Mouse (Mus musculus): ENCODE data around the gene Zfp64. TPM values are rescaled to one million over a fixed set of nuclear protein-coding genes. Genes with fewer than 3 reads are reported as not detected.

Gene Zfp64
- polyA plus RNA-seq, 1 experiment from 2014 or later: 46.0 TPM

DNA sequence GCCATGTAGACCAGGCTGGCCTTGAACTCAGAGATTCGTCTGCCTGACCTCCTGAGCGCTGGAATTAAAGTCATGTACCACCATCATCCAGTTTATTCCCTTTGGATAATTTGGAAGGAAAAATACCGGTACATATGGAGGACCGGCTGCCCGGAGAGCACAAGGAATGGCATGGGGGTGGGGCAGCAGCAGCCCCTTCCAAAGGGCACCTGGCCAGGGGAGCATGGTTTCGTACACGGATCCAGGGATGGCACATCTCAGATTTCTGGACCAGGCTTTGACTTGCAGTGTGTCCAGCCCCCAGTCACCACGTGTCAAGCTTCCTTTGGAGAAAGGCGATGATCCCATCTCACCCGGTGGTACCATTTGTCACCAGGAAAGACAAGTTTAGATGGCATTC, 78.8 kb downstream of the Zfp64 start:
- 93% methylated on average over 10 of the region's 10 CpGs for WGBS
- Histone ChIP-seq H3K4me1 (ENCODE audit: control insufficient read depth, insufficient read depth, low read length) (peaks cover 7% of the 10 kb centered on the region; the same call in 1 of the 2 replicates), H3K9me3 (replicated peaks; ENCODE audit: control insufficient read depth, low read length, poor library complexity, severe bottlenecking) (no peaks in the 10 kb centered on the region), H3K9ac (ENCODE audit: low read depth, low read length) (no peak overlapping the region), H3K27ac (ENCODE audit: low read length) (no peak overlapping the region), H3K27me3 (ENCODE audit: control insufficient read depth, insufficient read depth, low read depth, low read length) (no peaks in the 10 kb centered on the region), H3K36me3 (ENCODE audit: control insufficient read depth, insufficient read depth, low read length) (no peaks in the 10 kb centered on the region), H3K4me3 (ENCODE audit: low read depth, low read length) (no peak overlapping the region), H3K4me2 (ENCODE audit: low read length) (no peak overlapping the region)
- no peak for ATAC-seq

DNA sequence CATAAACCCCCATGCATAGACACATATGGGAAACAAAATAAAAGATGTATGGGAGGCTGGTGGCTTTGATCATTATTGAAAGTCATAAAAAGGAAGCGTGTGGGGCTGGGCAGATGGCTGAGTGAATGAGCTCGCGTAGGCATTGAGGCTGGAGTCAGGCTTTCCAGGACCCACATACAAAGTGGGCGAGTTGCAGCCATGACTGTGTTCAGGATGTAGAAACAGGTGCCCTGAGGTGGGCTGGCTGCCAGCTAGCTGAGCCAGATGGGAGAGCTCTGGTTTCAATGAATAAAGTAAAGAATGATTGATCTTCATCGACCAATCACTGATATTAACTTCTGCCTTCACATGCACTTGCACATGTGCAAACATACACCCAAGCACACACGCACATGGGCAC, 80.9 kb downstream of the Zfp64 start:
- Histone ChIP-seq H3K36me3 (ENCODE audit: control insufficient read depth, insufficient read depth, low read length) (no peaks in the 10 kb centered on the region), H3K4me2 (ENCODE audit: low read length) (no peak overlapping the region), H3K4me1 (ENCODE audit: control insufficient read depth, insufficient read depth, low read length) (peaks cover 7% of the 10 kb centered on the region; the same call in 1 of the 2 replicates), H3K27me3 (ENCODE audit: control insufficient read depth, insufficient read depth, low read depth, low read length) (no peaks in the 10 kb centered on the region), H3K4me3 (ENCODE audit: low read depth, low read length) (no peak overlapping the region), H3K9ac (ENCODE audit: low read depth, low read length) (no peak overlapping the region), H3K27ac (ENCODE audit: low read length) (no peak overlapping the region), H3K9me3 (replicated peaks; ENCODE audit: control insufficient read depth, low read length, poor library complexity, severe bottlenecking) (no peaks in the 10 kb centered on the region)
- no peak for ATAC-seq
- 86% methylated on average over 6 of the region's 6 CpGs for WGBS

DNA sequence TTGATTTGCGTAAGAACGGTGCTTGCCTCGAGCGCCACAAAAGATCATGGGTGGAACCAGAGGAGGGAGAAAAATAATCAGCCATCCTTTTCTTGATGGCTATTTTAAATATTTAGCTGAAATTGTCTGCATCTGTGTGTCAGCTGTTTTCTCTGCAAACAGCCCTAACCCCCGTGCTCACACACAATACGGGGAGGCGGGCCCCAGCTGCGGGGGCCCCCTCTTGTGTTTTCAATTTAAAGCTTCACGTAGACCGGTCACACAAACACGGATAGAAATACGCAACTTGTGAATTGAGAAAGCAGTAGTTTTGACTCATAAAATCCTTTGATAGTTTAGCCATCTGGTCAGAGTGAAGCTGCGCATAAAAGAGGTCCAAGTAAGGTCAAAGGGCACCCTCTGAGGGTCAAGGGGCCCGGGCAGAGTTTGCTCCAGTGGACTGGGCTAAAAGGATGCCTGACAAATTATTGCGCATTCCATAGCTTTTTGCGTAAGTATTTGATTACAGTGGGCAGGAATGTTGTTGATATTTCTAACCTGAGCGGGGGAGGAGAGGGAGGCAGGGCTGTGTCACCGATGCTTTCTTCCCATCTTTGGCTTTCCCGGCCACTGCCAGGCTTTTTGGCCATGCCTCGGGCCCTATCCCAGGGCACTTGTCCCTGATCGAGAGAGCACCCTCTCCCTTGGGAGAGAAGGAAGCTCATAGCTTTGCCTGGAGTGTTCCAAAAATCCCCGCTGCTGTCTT, 83.4 kb downstream of the Zfp64 start:
- Histone ChIP-seq H3K9ac (ENCODE audit: low read depth, low read length) (peak overlapping the region; percentile 35; the same call in 1 of the 2 replicates), H3K9me3 (replicated peaks; ENCODE audit: control insufficient read depth, low read length, poor library complexity, severe bottlenecking) (no peaks in the 10 kb centered on the region), H3K4me3 (ENCODE audit: low read depth, low read length) (no peak overlapping the region), H3K27me3 (ENCODE audit: control insufficient read depth, insufficient read depth, low read depth, low read length) (no peaks in the 10 kb centered on the region), H3K27ac (ENCODE audit: low read length) (no peak overlapping the region), H3K4me2 (ENCODE audit: low read length) (peak overlapping the region; percentile 43), H3K4me1 (ENCODE audit: control insufficient read depth, insufficient read depth, low read length) (peaks cover 7% of the 10 kb centered on the region; the same call in 1 of the 2 replicates), H3K36me3 (ENCODE audit: control insufficient read depth, insufficient read depth, low read length) (no peaks in the 10 kb centered on the region)
- WGBS: 14% methylated on average over 22 of the region's 22 CpGs
- no peak for ATAC-seq

DNA sequence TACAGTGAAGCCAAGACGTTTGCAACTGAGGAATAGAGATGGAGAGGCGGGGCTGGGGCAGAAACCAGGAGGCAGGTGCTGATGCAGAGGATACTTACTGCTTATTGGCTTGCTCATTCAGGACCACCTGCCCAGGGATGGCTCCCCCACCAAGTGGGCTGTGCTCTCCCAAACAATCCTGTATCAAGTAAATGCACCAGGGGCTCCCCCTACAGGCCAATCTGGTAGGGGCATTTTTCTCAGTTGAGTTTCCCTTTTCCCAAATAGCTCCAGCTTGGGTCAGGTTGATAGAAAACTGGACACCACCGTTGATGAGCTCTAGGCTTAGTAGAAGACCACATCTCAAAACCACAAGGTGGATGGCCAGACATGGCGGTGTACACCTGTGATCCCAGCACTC, 84.9 kb downstream of the Zfp64 start:
- ATAC-seq: no peak
- Histone ChIP-seq H3K36me3 (ENCODE audit: control insufficient read depth, insufficient read depth, low read length) (no peaks in the 10 kb centered on the region), H3K4me3 (ENCODE audit: low read depth, low read length) (no peak overlapping the region), H3K27ac (ENCODE audit: low read length) (no peak overlapping the region), H3K27me3 (ENCODE audit: control insufficient read depth, insufficient read depth, low read depth, low read length) (no peaks in the 10 kb centered on the region), H3K4me1 (ENCODE audit: control insufficient read depth, insufficient read depth, low read length) (peaks cover 7% of the 10 kb centered on the region; the same call in 1 of the 2 replicates), H3K4me2 (ENCODE audit: low read length) (no peak overlapping the region), H3K9me3 (replicated peaks; ENCODE audit: control insufficient read depth, low read length, poor library complexity, severe bottlenecking) (no peaks in the 10 kb centered on the region), H3K9ac (ENCODE audit: low read depth, low read length) (no peak overlapping the region)
- WGBS: 67% methylated on average over 4 of the region's 4 CpGs

DNA sequence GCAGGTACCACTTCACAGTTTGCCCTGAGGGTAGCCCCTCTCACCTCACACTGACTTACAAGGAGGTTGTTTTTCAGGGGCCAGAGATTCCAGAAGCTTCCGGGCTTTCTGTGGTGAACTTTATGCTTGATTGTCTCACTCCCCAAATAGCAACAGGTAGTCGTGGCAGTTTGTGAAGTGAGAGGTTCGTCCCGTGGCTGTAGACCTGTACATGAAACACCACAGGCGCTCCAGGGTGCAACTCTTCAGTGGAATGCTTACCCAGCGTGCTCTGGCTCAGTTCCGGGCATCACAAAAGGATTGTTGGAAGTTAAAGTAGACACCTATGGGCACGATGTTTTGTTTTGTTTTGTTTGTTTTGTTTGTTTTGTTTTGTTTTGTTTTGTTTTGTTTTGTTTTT, 88.4 kb downstream of the Zfp64 start:
- Histone ChIP-seq H3K27me3 (ENCODE audit: control insufficient read depth, insufficient read depth, low read depth, low read length) (no peaks in the 10 kb centered on the region), H3K4me3 (ENCODE audit: low read depth, low read length) (no peak overlapping the region), H3K27ac (ENCODE audit: low read length) (no peak overlapping the region), H3K4me1 (ENCODE audit: control insufficient read depth, insufficient read depth, low read length) (no peaks in the 10 kb centered on the region), H3K4me2 (ENCODE audit: low read length) (no peak overlapping the region), H3K36me3 (ENCODE audit: control insufficient read depth, insufficient read depth, low read length) (no peaks in the 10 kb centered on the region), H3K9me3 (replicated peaks; ENCODE audit: control insufficient read depth, low read length, poor library complexity, severe bottlenecking) (no peaks in the 10 kb centered on the region), H3K9ac (ENCODE audit: low read depth, low read length) (no peak overlapping the region)
- 88% methylated on average over 8 of the region's 8 CpGs for WGBS
- no peak for ATAC-seq

DNA sequence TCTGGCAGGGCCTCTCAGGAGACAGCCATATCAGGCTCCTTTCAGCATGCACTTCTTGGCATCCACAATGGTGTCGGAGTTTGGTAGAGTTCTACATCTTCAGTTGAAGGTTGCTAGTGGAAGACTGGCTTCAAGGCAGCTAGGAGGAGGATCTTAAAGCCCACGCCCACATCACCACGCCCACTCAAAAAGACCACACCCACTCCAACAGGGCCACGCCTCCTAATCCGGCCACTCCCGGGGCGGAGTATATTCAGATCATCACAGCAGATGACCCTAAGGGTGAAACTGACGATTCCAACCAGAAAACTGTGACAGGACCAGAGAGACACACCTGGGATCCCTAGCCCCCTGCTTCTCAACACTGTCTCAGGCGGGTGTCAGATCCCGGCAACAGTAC, 89.0 kb downstream of the Zfp64 start:
- no peak overlapping the region for H3K4me3 ChIP-seq (ENCODE audit: low read depth, low read length)
- no peaks in the 10 kb centered on the region for H3K36me3 ChIP-seq (ENCODE audit: control insufficient read depth, insufficient read depth, low read length)
- WGBS: 80% methylated on average over 10 of the region's 10 CpGs
- H3K4me1 ChIP-seq (ENCODE audit: control insufficient read depth, insufficient read depth, low read length): no peaks in the 10 kb centered on the region
- ATAC-seq: no peak
- no peaks in the 10 kb centered on the region for H3K27me3 ChIP-seq (ENCODE audit: control insufficient read depth, insufficient read depth, low read depth, low read length)
- no peaks in the 10 kb centered on the region for H3K9me3 ChIP-seq (replicated peaks; ENCODE audit: control insufficient read depth, low read length, poor library complexity, severe bottlenecking)
- no peak overlapping the region for H3K27ac ChIP-seq (ENCODE audit: low read length)
- no peak overlapping the region for H3K9ac ChIP-seq (ENCODE audit: low read depth, low read length)
- H3K4me2 ChIP-seq (ENCODE audit: low read length): no peak overlapping the region

DNA sequence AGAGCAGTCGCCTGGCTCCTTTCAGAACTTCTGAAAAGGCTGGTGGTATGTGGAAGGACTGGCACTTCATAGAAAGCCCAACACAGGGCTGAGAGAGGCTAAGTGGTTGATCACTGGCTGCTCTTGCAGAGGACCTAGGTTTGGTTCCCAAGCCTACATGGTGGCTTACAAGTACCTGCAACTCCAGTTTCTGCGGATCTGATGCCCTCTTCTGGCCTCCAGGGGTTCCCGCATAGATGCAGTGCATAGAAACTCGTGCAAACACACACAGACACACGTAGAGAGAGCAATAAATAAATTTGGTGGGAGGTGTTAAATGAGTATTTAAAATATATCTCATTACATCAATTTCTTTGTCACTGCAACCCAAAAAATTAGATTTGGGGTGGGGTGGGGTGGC, 90.5 kb downstream of the Zfp64 start:
- Histone ChIP-seq H3K4me3 (ENCODE audit: low read depth, low read length) (no peak overlapping the region), H3K4me2 (ENCODE audit: low read length) (no peak overlapping the region), H3K27ac (ENCODE audit: low read length) (no peak overlapping the region), H3K36me3 (ENCODE audit: control insufficient read depth, insufficient read depth, low read length) (no peaks in the 10 kb centered on the region), H3K9ac (ENCODE audit: low read depth, low read length) (no peak overlapping the region), H3K9me3 (replicated peaks; ENCODE audit: control insufficient read depth, low read length, poor library complexity, severe bottlenecking) (no peaks in the 10 kb centered on the region), H3K27me3 (ENCODE audit: control insufficient read depth, insufficient read depth, low read depth, low read length) (no peaks in the 10 kb centered on the region), H3K4me1 (ENCODE audit: control insufficient read depth, insufficient read depth, low read length) (peaks cover 8% of the 10 kb centered on the region)
- no peak for ATAC-seq
- 87% methylated on average over 5 of the region's 5 CpGs for WGBS

DNA sequence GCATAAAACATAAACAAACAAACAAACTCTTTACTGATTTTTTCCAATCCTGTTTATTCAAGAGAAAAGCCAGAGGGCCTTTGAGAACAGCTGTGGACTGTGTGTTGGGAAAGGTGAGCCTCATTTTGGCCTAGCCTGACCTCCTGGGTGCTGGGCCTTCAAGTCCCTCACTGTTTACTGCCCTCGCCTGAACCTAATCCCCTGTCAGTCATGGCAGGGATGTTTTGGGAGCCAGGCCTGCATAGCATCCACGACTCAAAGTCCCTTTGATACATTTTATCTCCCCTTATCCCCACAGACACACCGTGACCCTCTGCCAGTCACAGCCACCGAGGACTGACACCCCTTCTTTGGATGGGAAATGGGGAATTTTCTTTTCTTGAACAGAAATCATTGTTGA, 92.7 kb downstream of the Zfp64 start:
- Histone ChIP-seq H3K4me2 (ENCODE audit: low read length) (no peak overlapping the region), H3K4me1 (ENCODE audit: control insufficient read depth, insufficient read depth, low read length) (peaks cover 9% of the 10 kb centered on the region), H3K36me3 (ENCODE audit: control insufficient read depth, insufficient read depth, low read length) (no peaks in the 10 kb centered on the region), H3K27me3 (ENCODE audit: control insufficient read depth, insufficient read depth, low read depth, low read length) (no peaks in the 10 kb centered on the region), H3K4me3 (ENCODE audit: low read depth, low read length) (no peak overlapping the region), H3K9me3 (replicated peaks; ENCODE audit: control insufficient read depth, low read length, poor library complexity, severe bottlenecking) (no peaks in the 10 kb centered on the region), H3K27ac (ENCODE audit: low read length) (no peak overlapping the region), H3K9ac (ENCODE audit: low read depth, low read length) (no peak overlapping the region)
- no peak for ATAC-seq
- WGBS: 15% methylated on average over 4 of the region's 4 CpGs

DNA sequence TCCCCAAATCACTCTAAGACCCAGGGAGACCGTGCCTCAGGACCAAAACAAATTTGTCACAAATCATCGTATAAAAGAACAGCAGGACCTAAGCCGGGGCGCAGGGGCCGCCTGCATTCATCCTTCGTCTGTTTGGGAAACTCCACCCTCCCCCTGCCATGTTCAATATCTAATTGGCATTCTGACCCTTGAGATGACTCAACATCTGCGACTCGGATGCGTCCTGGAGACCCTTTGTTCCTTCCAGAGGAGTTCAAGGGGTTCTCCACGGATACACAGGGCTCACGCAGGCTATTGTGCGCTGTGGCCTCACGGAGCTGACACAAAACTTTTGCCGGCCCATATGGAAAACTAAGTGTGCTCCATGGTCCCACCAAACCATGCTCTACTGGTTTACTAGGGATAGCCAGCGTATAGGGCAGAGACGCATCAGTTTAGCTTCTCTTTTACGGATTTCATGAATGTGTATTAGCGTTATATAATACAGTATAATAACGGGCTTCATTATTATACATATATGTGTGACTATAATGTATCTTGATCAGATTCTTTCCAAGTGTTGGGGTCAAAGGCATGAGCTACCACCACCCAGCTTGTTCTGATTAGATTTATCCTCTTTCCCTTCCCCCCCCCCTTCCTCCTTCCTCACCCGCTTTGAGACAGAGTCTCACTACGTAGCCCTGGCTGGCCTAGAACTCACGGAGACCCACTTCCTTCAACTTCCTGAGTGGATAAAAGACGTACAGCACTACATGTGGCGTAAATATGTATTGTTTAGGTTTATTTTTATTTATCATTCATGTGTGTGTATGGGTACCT, 94.3 kb downstream of the Zfp64 start:
- Histone ChIP-seq H3K4me3 (ENCODE audit: low read depth, low read length) (no peak overlapping the region), H3K4me1 (ENCODE audit: control insufficient read depth, insufficient read depth, low read length) (peaks cover 9% of the 10 kb centered on the region), H3K9ac (ENCODE audit: low read depth, low read length) (no peak overlapping the region), H3K36me3 (ENCODE audit: control insufficient read depth, insufficient read depth, low read length) (no peaks in the 10 kb centered on the region), H3K27me3 (ENCODE audit: control insufficient read depth, insufficient read depth, low read depth, low read length) (0 out of 2 replicates have a peak, but pooled peaks cover 2% of the 10 kb centered on the region), H3K9me3 (replicated peaks; ENCODE audit: control insufficient read depth, low read length, poor library complexity, severe bottlenecking) (no peaks in the 10 kb centered on the region), H3K27ac (ENCODE audit: low read length) (no peak overlapping the region), H3K4me2 (ENCODE audit: low read length) (peak overlapping the region; percentile 28; the same call in 1 of the 2 replicates)
- 24% methylated on average over 24 of the region's 24 CpGs for WGBS
- no peak for ATAC-seq

Measured in midbrain, embryonic 16.5 days (tissue).